Mouse (Mus musculus) gastrocnemius, postnatal 36 days (tissue): ENCODE measurements around the gene Rbm15. TPM values are rescaled to one million over a fixed set of nuclear protein-coding genes. Genes with fewer than 3 reads are reported as not detected.
"Not testable (repeated sequence)": the region's sequence is repeated elsewhere in the genome, so short reads cannot be mapped to it uniquely, and the experiment has no call there.

Experiments used
- DNase-seq, 2 experiments: peaks; one replicate each; pipeline ENCODE4 v3.0.0; 2022
- intact Hi-C: fragments of 180-260 bp; cut with DNase I; formaldehyde crosslinking; loops from one replicate; pipeline ENCODE4 v1.15.1; 2025
- total RNA-seq, 2 experiments: library from RNA; stranded (reverse); gene quantifications; 2 replicates each; pipeline ENCODE4 v1.2.3; 2021

The Rbm15 gene
- total RNA-seq, 2 experiments from 2014 or later, result 17.0 to 22.1 TPM

- DNase-seq, result peak; percentile 17 to 19
- intact Hi-C loops, result no loop called here
These were observed 1.1 kb downstream of the Rbm15 start for GRCm38 (mm10) chr3:107332127-107332959.

GRCm38 (mm10) chr3:107331746-107332126, 1.7 kb downstream of the Rbm15 start:
- intact Hi-C loops, result no loop called here
- no peak for DNase-seq

DNA sequence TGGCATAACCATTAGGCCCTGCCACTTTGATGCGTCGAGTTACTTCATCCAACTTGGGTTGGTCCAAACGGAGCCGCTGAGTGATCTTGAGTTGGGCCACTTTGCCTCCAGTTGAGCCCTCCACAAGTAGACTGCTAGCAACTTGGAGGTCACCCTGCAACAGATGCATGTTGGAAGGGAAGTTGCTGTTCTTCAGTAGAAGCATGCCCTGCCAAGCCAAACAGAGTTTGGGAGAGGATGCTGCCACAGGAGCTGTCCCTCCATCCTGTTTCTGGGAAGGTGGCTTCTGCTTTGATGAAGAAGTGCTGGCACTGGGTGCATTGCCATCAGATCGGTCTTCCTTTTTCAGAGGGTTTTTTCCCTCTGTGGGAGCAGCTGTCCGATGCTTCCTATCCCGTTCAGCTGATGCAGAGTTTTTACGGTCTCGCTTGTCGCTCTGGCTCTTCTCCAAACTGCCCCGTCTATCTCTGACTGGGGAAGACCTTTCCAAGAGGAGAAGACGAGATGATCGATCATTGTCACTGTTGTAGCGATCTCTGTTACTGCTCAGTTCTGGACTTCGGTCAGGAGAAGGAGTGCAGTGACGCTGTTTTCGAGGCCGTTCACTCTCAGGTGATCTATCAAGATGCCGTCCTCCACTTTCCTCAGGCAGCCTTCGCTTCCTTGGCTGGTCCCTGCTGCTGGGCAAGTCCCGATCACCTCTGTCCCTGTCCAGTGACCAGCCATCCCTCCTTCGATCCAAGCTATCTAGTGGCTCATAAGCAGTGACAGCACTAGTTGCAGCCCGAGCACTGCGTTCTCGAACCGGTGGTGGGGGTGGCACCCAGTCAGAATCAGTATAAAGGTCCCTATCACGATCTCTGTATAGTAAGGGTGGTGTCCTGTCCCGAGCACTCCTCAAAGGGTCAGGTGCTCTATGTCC, 2.7 kb downstream of the Rbm15 start:
- DNase-seq, result no peak
- intact Hi-C loops, result no loop called here

- intact Hi-C loops, result no loop called here
- no peak for DNase-seq
These were observed 7.0 kb downstream of the Rbm15 start for GRCm38 (mm10) chr3:107326442-107326841.

GRCm38 (mm10) chr3:107321776-107322175, 11.7 kb downstream of the Rbm15 start:
- DNase-seq, result no peak
- intact Hi-C loops, result no loop called here

- intact Hi-C loops, result no loop called here
- no peak for DNase-seq
These were observed 12.3 kb downstream of the Rbm15 start for GRCm38 (mm10) chr3:107321141-107321540.

DNA sequence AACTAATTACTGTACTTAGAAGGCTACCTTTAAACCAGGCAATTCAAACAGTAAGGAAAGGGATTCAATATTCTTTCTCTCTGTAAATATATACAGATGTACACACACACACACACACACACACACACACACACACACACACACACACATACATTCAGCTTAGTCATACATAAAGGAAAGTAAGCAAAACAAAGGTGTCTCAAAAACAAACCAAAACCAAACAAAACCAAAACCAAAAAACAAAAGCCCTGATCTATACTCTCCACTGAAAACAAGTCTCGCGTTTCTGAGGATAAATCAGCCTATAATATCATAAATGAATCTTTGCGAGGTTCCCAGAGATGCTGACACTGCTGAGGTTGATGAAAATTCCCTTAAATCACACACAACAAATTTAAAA, 16.1 kb downstream of the Rbm15 start:
- intact Hi-C loops, result no loop called here
- no peak for DNase-seq

- DNase-seq, intact Hi-C loops: not testable (repeated sequence)
These were observed 36.6 kb downstream of the Rbm15 start for GRCm38 (mm10) chr3:107296917-107297316.

- no peak for DNase-seq
- intact Hi-C loops, result no loop called here
These were observed 37.7 kb downstream of the Rbm15 start for GRCm38 (mm10) chr3:107295672-107296360.

DNA sequence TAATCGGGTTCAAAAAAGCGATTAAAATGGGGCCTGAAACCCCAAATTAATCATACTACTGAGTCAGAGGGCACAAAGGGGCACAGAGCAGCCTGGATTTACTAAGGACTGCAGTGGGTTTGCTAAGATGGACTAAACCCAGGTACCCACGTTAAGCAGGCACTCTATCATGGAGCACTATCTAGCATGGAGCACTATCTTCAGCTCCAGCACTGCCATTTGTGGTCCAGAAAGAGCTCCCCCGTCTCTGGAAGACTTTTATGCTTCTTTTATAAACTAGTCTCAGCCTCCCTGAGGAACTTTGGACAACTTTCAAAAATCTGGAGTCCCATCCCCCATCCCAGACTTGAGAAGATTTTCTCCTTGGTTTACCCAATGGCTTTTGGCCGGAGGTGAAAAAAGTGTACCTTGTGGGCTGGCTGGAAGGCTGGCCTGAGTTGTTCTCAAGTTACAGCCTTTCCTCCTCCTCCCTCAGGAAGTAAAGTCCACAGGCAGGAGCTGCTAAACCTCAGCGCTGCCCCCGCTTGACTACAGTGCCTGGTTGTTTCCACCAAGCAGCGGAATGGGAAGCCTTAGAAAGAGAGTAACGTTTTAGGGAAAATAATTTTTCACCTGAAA, 42.6 kb downstream of the Rbm15 start, which contains the start of gene Slc16a4:
Gene Slc16a4 (plus strand): TSS at position 467 of the 618 bp plus-strand sequence.
- intact Hi-C loops, result no loop called here
- no peak for DNase-seq

- DNase-seq, result no peak
- intact Hi-C loops, result no loop called here
These were observed 46.1 kb downstream of the Rbm15 start for GRCm38 (mm10) chr3:107287346-107287745.

DNA sequence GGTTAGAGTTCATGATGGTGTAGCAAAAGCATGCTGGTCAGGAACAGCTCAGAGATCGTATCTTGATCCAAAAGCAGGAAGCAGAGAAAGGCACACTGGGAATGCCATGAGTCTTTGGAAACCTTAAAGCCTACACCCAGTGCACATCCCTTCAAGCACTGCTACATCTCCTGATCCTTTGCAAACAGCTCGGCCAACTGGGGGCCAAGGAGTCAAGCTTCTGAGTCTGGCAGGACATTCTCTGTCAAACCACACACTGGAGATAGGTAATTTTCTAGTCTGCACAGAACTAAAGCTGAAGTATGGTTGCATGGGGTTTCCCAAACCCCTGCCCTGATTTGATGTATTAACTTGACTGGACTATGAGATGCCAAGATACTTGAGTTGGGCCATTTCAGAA, 47.4 kb downstream of the Rbm15 start:
- DNase-seq, result no peak
- intact Hi-C loops, result no loop called here

GRCm38 (mm10) chr3:107278479-107279269, 54.8 kb downstream of the Rbm15 start, which contains the start of gene Lamtor5:
Lamtor5 (plus strand) TSS chr3:107278858.
- intact Hi-C loops, result loop anchor here (5.0 kb wide), 1 partner anchor 184 kb away; no protein-coding TSS in a partner anchor
- DNase-seq, result peak; percentile 84 to 85

- no peak for DNase-seq
- intact Hi-C loops, result loop anchor here (5.0 kb wide), 1 partner anchor 186 kb away; no protein-coding TSS in a partner anchor
These were observed 56.8 kb downstream of the Rbm15 start for GRCm38 (mm10) chr3:107276626-107277025.

- no peak for DNase-seq
- intact Hi-C loops, result loop anchor here (2.0 to 5.0 kb wide), 2 partner anchors 43 to 186 kb away; no protein-coding TSS in a partner anchor
These were observed 57.5 kb downstream of the Rbm15 start for GRCm38 (mm10) chr3:107275996-107276395.
